Mouse (Mus musculus): ENCODE measurements around the gene Frem2. TPM values are rescaled to one million over a fixed set of nuclear protein-coding genes. Genes with fewer than 3 reads are reported as not detected.

The Frem2 gene
- polyA plus RNA-seq, 1 experiment from 2014 or later, result 10.2 TPM

- Histone ChIP-seq H3K27ac (ENCODE audit: low read length) (no peak overlapping the region), H3K4me3 (ENCODE audit: low read length) (no peak overlapping the region), H3K9me3 (ENCODE audit: control insufficient read depth, low read length) (no peaks in the 10 kb centered on the region), H3K4me1 (replicated peaks; ENCODE audit: control insufficient read depth, insufficient read depth, low read length) (no peaks in the 10 kb centered on the region), H3K36me3 (ENCODE audit: control insufficient read depth, insufficient read depth, low read length) (no peaks in the 10 kb centered on the region), H3K27me3 (ENCODE audit: control insufficient read depth, insufficient read depth, low read depth, low read length) (no peaks in the 10 kb centered on the region), H3K9ac (ENCODE audit: low read length) (no peak overlapping the region), H3K4me2 (ENCODE audit: low read depth, low read length) (no peak overlapping the region)
- ATAC-seq (ENCODE audit: low read depth), result no peak
- WGBS, result 64% methylated on average over 6 of the region's 6 CpGs
These were observed 158.7 kb downstream of the Frem2 start for GRCm38 (mm10) chr3:53498351-53498905.

GRCm38 (mm10) chr3:53488353-53488752 lies 168.8 kb downstream of the Frem2 start, which contains the start of gene Stoml3:
Gene Stoml3 (plus strand): TSS chr3:53488653.
- WGBS, result 61% methylated on average over 6 of the region's 6 CpGs

DNA sequence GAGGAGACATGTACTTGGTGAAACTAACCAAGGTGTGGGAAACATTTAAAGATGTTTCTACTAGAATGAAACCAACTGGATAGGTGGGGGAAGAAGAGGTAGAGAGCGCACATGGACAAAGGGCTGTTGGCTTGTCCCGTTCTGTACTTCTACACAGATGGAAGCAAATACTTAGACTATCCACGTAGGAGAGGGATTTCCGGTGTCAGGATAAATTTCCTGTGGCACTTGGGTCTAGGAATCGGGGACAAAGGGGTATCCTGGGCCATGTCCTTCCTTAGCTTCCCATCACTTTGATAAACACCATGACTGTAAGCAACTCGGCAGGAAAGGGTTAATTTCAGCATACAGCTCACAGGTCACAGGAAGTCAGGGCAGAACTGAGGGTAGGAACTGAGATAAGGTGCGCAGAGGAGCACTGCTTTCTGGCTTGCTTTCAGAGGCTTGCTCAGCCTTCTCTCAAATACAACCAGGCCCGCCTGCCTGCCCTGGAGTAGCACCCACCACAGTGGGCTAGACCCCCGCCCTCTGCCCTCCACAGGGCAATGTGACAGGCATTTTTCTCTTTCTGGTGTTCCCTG lies 170.1 kb downstream of the Frem2 start:
- Histone ChIP-seq H3K27ac (ENCODE audit: low read length) (peak overlapping the region; percentile 23; the same call in 1 of the 2 replicates), H3K4me3 (ENCODE audit: low read length) (no peak overlapping the region), H3K27me3 (ENCODE audit: control insufficient read depth, insufficient read depth, low read depth, low read length) (no peaks in the 10 kb centered on the region), H3K9ac (ENCODE audit: low read length) (no peak overlapping the region), H3K4me2 (ENCODE audit: low read depth, low read length) (no peak overlapping the region), H3K36me3 (ENCODE audit: control insufficient read depth, insufficient read depth, low read length) (peaks cover 2% of the 10 kb centered on the region), H3K9me3 (ENCODE audit: control insufficient read depth, low read length) (no peaks in the 10 kb centered on the region), H3K4me1 (replicated peaks; ENCODE audit: control insufficient read depth, insufficient read depth, low read length) (no peaks in the 10 kb centered on the region; the same call in 1 of the 2 replicates)
- no peak for ATAC-seq (ENCODE audit: low read depth)
- 45% methylated on average over 9 of the region's 9 CpGs for WGBS

More at GRCm38 (mm10) chr3:53488353-53488752, 168.8 kb downstream of the Frem2 start, which contains the start of gene Stoml3:
- Histone ChIP-seq H3K4me3 (ENCODE audit: low read length) (no peak within 1 kb of the TSS), H3K36me3 (ENCODE audit: control insufficient read depth, insufficient read depth, low read length) (no peaks in the 10 kb centered on the region), H3K4me1 (replicated peaks; ENCODE audit: control insufficient read depth, insufficient read depth, low read length) (no peaks in the 10 kb centered on the region; the same call in 1 of the 2 replicates), H3K4me2 (ENCODE audit: low read depth, low read length) (no peak within 1 kb of the TSS), H3K9ac (ENCODE audit: low read length) (no peak within 1 kb of the TSS), H3K9me3 (ENCODE audit: control insufficient read depth, low read length) (no peaks in the 10 kb centered on the region), H3K27me3 (ENCODE audit: control insufficient read depth, insufficient read depth, low read depth, low read length) (no peaks in the 10 kb centered on the region), H3K27ac (ENCODE audit: low read length) (no peak within 1 kb of the TSS)
- ATAC-seq (ENCODE audit: low read depth), result no peak

DNA sequence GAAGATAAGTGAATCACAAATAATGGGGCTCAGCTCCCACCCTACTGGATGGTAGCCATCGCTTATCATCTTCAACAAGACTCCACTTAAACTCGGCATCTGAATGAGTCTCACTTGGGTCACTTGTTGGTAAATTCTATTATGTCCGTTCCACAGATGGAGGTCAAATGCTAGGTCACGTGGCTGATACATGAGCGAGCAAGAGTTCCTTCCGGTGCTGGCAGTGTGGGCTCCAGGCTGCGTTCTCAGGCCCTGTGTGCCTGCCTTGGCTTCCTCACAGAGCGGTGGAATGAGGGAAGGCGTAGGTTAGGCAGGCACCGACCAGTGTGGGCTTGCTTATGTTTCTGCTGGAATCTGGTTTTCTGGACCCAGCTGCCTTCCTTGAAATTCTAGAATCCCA lies 170.6 kb downstream of the Frem2 start:
- no peaks in the 10 kb centered on the region for H3K27me3 ChIP-seq (ENCODE audit: control insufficient read depth, insufficient read depth, low read depth, low read length)
- peaks cover 4% of the 10 kb centered on the region for H3K36me3 ChIP-seq (ENCODE audit: control insufficient read depth, insufficient read depth, low read length)
- no peaks in the 10 kb centered on the region for H3K9me3 ChIP-seq (ENCODE audit: control insufficient read depth, low read length)
- no peak overlapping the region for H3K9ac ChIP-seq (ENCODE audit: low read length)
- H3K4me1 ChIP-seq (replicated peaks; ENCODE audit: control insufficient read depth, insufficient read depth, low read length), result no peaks in the 10 kb centered on the region; the same call in 1 of the 2 replicates
- peak overlapping the region; percentile 23; the same call in 1 of the 2 replicates for H3K27ac ChIP-seq (ENCODE audit: low read length)
- H3K4me2 ChIP-seq (ENCODE audit: low read depth, low read length), result no peak overlapping the region
- ATAC-seq (ENCODE audit: low read depth), result no peak
- H3K4me3 ChIP-seq (ENCODE audit: low read length), result no peak overlapping the region
- 72% methylated on average over 10 of the region's 10 CpGs for WGBS

DNA sequence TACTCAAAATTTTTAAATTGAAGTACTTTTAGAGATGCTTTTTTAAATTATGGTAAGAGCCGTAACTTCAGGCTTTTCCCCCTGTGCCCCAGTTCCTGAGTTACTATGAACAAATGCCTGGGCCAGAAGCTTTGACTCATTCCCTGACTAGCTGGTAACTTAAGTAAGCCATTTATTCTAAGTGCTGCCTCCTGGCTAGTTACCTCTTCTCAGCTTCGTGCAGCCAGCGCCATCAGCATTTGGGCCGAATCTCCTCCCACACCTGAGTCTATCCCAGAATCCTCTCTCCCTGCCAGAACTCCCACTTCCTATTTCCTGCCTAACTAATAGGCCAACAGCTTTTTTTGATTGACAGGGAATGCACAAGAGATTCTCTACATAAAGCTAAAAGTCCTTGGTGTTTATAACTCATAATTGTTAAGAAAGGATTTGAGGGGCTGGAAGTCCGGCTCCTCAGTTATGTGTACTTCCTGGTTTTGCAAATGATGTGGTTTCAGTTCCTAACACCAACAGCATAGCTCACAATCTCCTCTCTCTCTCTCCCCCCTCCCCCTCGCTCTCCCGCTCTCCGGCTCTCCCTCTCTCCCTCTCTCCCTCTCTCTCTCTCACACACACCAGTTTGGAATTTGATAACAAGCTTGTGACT lies 173.6 kb downstream of the Frem2 start:
- Histone ChIP-seq H3K4me1 (replicated peaks; ENCODE audit: control insufficient read depth, insufficient read depth, low read length) (no peaks in the 10 kb centered on the region; the same call in 1 of the 2 replicates), H3K27me3 (ENCODE audit: control insufficient read depth, insufficient read depth, low read depth, low read length) (no peaks in the 10 kb centered on the region), H3K9me3 (ENCODE audit: control insufficient read depth, low read length) (no peaks in the 10 kb centered on the region), H3K27ac (ENCODE audit: low read length) (no peak overlapping the region), H3K4me2 (ENCODE audit: low read depth, low read length) (no peak overlapping the region), H3K4me3 (ENCODE audit: low read length) (no peak overlapping the region), H3K9ac (ENCODE audit: low read length) (no peak overlapping the region), H3K36me3 (ENCODE audit: control insufficient read depth, insufficient read depth, low read length) (peaks cover 25% of the 10 kb centered on the region)
- WGBS, result 77% methylated on average over 8 of the region's 8 CpGs
- ATAC-seq (ENCODE audit: low read depth), result no peak

GRCm38 (mm10) chr3:53478419-53479046 lies 178.6 kb downstream of the Frem2 start:
- WGBS, result 94% methylated on average over 30 of the region's 30 CpGs
- no peak; the same call in 1 of the 2 replicates for ATAC-seq (ENCODE audit: low read depth)
- H3K4me1 ChIP-seq (replicated peaks; ENCODE audit: control insufficient read depth, insufficient read depth, low read length), result no peaks in the 10 kb centered on the region

DNA sequence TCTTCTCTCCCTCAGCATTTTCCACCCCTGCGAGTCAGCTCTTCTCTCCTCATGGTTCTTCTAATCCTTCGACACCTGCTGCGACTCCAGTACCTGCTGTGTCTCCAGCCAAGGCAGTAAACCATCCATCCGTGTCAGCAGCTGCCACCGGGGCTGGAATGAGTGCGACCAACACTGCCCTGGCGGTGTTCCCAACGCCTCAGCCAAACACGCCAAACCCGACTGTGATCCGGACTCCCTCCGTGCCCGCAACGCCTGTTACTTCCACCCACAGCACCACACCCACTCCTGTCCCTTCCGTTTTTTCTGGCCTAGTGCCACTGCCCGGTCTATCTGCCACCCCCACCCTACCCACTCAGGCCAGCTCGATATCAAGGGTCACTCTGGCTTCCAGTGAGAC lies 179.7 kb downstream of the Frem2 start:
- 0 out of 2 replicates have a peak, but pooled peaks have one; percentile 34 for ATAC-seq (ENCODE audit: low read depth)
- no peak overlapping the region for H3K4me3 ChIP-seq (ENCODE audit: low read length)
- no peaks in the 10 kb centered on the region for H3K9me3 ChIP-seq (ENCODE audit: control insufficient read depth, low read length)
- H3K27me3 ChIP-seq (ENCODE audit: control insufficient read depth, insufficient read depth, low read depth, low read length), result no peaks in the 10 kb centered on the region
- H3K27ac ChIP-seq (ENCODE audit: low read length), result no peak overlapping the region
- H3K36me3 ChIP-seq (ENCODE audit: control insufficient read depth, insufficient read depth, low read length), result peaks cover 64% of the 10 kb centered on the region
- H3K4me1 ChIP-seq (replicated peaks; ENCODE audit: control insufficient read depth, insufficient read depth, low read length), result no peaks in the 10 kb centered on the region
- WGBS, result 85% methylated on average over 17 of the region's 17 CpGs
- H3K4me2 ChIP-seq (ENCODE audit: low read depth, low read length), result no peak overlapping the region
- H3K9ac ChIP-seq (ENCODE audit: low read length), result no peak overlapping the region

More at GRCm38 (mm10) chr3:53478419-53479046, 178.6 kb downstream of the Frem2 start:
- Histone ChIP-seq H3K27me3 (ENCODE audit: control insufficient read depth, insufficient read depth, low read depth, low read length) (no peaks in the 10 kb centered on the region), H3K9me3 (ENCODE audit: control insufficient read depth, low read length) (no peaks in the 10 kb centered on the region), H3K4me2 (ENCODE audit: low read depth, low read length) (no peak overlapping the region), H3K9ac (ENCODE audit: low read length) (no peak overlapping the region), H3K36me3 (ENCODE audit: control insufficient read depth, insufficient read depth, low read length) (peaks cover 56% of the 10 kb centered on the region), H3K4me3 (ENCODE audit: low read length) (no peak overlapping the region), H3K27ac (ENCODE audit: low read length) (no peak overlapping the region)

- Histone ChIP-seq H3K27ac (ENCODE audit: low read length) (no peak overlapping the region), H3K36me3 (ENCODE audit: control insufficient read depth, insufficient read depth, low read length) (peaks cover 65% of the 10 kb centered on the region), H3K27me3 (ENCODE audit: control insufficient read depth, insufficient read depth, low read depth, low read length) (no peaks in the 10 kb centered on the region), H3K4me3 (ENCODE audit: low read length) (no peak overlapping the region), H3K9ac (ENCODE audit: low read length) (no peak overlapping the region), H3K4me2 (ENCODE audit: low read depth, low read length) (no peak overlapping the region), H3K4me1 (replicated peaks; ENCODE audit: control insufficient read depth, insufficient read depth, low read length) (no peaks in the 10 kb centered on the region), H3K9me3 (ENCODE audit: control insufficient read depth, low read length) (no peaks in the 10 kb centered on the region)
- 41% methylated on average over 6 of the region's 6 CpGs for WGBS
- ATAC-seq (ENCODE audit: low read depth), result peak; percentile 64; the same call in 1 of the 2 replicates
These were observed 181.3 kb downstream of the Frem2 start for GRCm38 (mm10) chr3:53475889-53476288.

DNA sequence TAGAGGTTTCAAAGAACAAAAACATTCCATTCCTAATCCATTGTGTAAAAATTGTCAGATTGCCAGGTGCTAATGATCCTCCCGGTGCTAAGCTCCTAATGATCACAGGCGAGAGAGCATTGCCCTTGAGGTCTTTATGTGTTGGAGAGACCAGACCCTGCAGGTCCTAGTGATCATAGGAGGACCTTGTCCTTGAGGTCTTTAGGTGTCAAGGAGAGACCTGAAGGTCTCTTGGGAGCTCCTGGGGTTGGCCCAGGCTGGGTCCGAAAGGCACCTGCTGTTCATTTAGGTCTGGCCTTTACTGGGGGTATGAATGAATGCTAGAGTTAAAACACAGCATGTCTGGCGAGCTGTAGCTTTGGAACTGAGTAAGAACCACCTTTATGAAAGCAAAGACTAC lies 183.0 kb downstream of the Frem2 start:
- no peak overlapping the region for H3K4me2 ChIP-seq (ENCODE audit: low read depth, low read length)
- no peaks in the 10 kb centered on the region for H3K4me1 ChIP-seq (replicated peaks; ENCODE audit: control insufficient read depth, insufficient read depth, low read length)
- H3K9ac ChIP-seq (ENCODE audit: low read length), result no peak overlapping the region
- 75% methylated on average over 4 of the region's 4 CpGs for WGBS
- H3K36me3 ChIP-seq (ENCODE audit: control insufficient read depth, insufficient read depth, low read length), result peaks cover 57% of the 10 kb centered on the region
- no peak for ATAC-seq (ENCODE audit: low read depth)
- no peak overlapping the region for H3K4me3 ChIP-seq (ENCODE audit: low read length)
- no peak overlapping the region for H3K27ac ChIP-seq (ENCODE audit: low read length)
- H3K27me3 ChIP-seq (ENCODE audit: control insufficient read depth, insufficient read depth, low read depth, low read length), result no peaks in the 10 kb centered on the region
- no peaks in the 10 kb centered on the region for H3K9me3 ChIP-seq (ENCODE audit: control insufficient read depth, low read length)

Measured in lung, embryonic 16.5 days (tissue).